Mouse (Mus musculus): Measurements from ENCODE around the gene Fam57a.
"Not testable (repeated sequence)": the region's sequence is repeated elsewhere in the genome, so short reads cannot be mapped to it uniquely, and the experiment has no call there.

Fam57a gene

GRCm38 (mm10) chr11:76180146-76180540 is 672 bp downstream of the Fam57a start:
- no peak for DNase-seq (ENCODE audit: low read depth, low spot score)

GRCm38 (mm10) chr11:76183745-76184144 is 4.3 kb downstream of the Fam57a start:
- no peak for DNase-seq (ENCODE audit: low read depth, low spot score)

GRCm38 (mm10) chr11:76186908-76187307 is 7.4 kb downstream of the Fam57a start:
- DNase-seq (ENCODE audit: low read depth, low spot score): no peak

GRCm38 (mm10) chr11:76196275-76196976 is 17.0 kb downstream of the Fam57a start:
- no peak for DNase-seq (ENCODE audit: low read depth, low spot score)

DNA sequence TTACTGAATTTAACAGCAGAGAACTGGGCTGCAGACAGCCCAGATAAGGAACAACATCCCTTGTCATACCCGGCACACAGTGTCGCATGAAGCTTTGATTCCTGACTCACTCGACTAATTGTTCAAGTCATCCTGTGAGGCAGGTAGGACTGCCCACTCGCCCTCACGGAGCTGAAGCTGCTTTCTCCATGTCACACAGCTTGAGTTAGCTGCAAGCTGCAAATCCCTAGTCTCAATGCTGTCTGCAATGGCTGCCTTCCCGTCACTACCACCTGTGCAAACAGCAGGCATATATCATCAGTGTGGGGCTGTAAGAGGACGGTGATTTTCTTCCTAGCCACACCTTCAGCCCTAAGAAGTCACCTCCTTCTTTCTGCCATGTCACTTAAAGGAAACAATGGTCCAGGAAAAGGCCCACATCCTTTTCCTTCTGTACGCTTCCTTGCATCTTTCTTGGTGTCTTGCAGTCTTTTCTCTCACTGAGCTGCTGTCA is 17.6 kb downstream of the Fam57a start:
- DNase-seq (ENCODE audit: low read depth, low spot score): no peak

- DNase-seq (ENCODE audit: low read depth, low spot score): no peak
Measured at GRCm38 (mm10) chr11:76201761-76202674, 22.5 kb downstream of the Fam57a start.

- DNase-seq (ENCODE audit: low read depth, low spot score): no peak
Measured at GRCm38 (mm10) chr11:76206793-76207192, 27.3 kb downstream of the Fam57a start.

DNA sequence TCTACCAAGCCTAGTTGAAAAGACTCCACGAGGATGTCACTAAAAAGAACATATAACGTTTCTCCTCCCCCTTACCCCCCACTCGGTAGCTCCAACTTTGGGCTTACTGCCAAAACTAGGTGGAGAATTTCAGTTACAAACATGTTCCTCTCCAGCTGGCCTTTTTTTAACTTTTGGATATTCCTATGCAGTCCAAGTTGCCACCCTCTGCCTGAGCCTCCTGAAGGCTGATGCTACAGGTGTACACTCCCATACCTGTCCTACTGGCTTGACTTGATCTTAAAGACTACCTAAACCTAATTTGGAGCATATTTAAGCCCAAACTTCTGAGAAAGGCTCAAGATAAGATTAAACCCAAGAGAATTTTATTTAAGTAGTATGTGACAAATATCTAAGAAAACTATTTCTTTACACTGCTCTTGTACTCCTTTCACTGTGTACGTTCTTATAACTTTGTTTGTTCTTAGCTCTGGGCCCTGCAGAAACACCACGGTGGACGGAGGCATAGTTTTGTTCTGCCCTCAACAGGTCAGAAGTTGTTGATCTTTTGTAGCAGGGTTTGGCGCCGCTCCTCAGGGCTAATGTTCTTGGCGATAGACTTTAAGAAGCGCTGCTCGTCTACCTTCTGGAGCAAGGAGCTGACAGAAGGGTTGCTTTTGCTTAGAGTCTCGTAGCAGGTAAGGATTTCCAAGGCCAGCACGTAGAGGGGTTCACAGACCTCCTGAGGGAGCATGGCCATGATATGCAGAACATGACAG is 30.9 kb downstream of the Fam57a start:
- no peak for DNase-seq (ENCODE audit: low read depth, low spot score)

- DNase-seq (ENCODE audit: low read depth, low spot score): not testable (repeated sequence)
Measured at GRCm38 (mm10) chr11:76211595-76211994, 32.1 kb downstream of the Fam57a start.

DNA sequence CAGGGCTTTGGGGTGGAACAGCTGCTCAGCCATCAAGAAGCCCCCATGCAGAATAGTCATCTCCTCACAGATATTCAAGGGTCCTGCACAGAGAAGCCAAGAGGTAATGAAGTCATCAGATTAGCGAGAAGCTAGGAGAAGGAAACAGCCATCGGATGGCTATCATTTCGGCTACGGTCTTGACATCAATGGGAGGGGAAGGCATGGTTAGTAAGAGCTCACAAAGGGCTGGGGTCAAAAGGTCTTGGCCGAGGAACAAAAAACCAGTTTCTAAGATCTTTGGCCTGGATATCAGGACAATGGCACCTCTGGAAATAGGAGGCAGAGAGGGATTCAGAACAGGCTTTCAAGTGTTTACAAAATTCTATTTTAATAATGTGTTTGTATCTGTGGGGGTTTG is 34.4 kb downstream of the Fam57a start:
- no peak for DNase-seq (ENCODE audit: low read depth, low spot score)

DNA sequence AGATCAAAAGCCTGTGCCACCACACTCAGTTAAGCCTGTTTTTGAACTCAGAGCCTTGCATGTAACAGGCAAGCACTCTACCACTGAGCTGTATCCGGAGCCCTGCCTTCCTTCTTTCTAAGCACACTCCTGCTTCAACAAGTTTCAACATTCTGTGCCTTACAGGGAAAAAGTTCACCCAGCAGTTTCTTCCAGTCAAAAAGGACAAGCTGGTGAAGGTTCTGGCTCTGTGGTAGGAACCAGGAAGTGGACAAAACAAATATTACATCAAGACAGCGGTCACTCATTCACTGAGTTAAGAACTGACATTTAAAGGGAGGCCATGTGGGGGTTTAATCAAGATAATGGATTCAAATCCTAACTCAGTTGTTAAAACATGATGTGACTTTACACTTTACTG is 35.5 kb downstream of the Fam57a start:
- no peak for DNase-seq (ENCODE audit: low read depth, low spot score)

GRCm38 (mm10) chr11:76216049-76216540 is 36.6 kb downstream of the Fam57a start:
- DNase-seq (ENCODE audit: low read depth, low spot score): no peak

DNA sequence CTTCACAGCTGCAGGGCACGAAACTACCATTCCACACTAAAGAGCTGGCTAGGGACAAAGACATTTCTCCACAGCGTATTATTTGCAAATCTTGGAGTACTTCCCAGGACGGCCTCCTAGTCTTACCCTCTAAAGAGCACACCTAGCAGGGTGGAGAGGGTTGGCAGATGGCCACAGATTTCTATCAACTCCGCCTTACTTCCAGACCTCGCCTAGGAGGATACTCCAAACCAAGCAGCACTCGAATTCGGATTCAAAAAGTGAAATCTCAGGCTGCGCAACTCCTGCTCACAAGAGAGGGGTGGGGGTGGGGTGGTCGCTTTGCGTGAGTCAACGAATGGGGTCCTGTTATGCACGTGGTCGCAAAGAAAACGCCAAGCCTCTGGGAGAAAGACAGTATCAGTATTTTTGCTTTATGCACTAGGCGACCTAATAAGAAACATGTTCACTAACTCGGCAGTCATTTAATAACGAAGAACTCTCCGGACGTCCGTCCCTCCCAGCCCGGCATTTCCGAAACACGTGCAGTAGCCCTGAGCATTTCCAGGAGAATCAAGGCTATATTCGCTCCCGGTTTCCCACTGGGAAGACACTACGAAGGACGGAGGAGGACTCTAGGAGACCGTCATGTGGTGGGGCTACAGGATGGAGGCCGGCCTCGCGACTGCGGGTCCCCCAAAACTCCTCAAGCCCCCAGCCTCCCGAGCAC is 37.4 kb downstream of the Fam57a start:
- no peak for DNase-seq (ENCODE audit: low read depth, low spot score)

DNA sequence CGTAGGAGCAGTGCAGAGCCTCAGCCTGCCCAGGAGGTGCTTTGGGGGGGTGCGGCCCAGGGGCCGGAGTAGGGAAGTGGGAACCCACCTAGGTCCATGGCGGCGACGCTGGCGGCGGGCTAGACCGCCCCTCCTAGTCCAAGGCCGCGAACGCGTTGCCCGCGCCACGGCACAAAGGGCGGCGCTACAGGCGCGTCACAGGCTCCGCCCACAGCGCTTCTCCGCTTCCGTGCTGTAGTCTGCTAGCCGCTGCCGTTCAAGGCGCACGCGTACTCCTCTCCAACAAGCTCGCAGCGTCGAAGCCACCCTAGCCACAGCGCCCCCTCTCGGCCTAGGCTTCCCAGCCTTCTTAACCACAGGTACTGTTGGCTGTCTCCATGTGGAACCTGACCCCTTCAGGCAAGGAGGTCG is 37.9 kb downstream of the Fam57a start, which contains the start of the genes Dbil5 and Gemin4:
Gene Dbil5 (plus strand): TSS at position 219 of the 411 bp plus-strand sequence.
Gene Gemin4 (minus strand): TSS at position 275 of the 411 bp plus-strand sequence.
- peak; percentile 100 for DNase-seq (ENCODE audit: low read depth, low spot score)

DNA sequence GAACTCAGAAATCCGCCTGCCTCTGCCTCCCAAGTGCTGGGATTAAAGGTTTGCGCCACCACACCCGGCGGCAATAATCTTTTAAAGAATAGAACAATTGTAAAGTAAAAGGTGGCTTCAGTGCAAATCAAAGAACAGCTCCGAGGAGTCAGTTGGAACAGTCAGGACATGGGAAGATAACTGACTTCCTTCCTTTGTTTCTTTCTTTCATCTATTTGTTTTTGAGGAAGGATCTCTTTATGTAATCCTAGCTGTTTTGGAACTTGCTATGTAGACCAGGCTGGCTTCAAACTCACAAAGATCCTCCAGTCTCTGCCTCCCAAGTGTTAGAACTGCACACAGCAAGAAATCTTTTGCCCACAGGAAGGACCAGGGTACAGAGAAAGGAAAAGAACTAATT is 45.2 kb downstream of the Fam57a start:
- no peak for DNase-seq (ENCODE audit: low read depth, low spot score)

- no peak for DNase-seq (ENCODE audit: low read depth, low spot score)
Measured at GRCm38 (mm10) chr11:76225051-76225450, 45.6 kb downstream of the Fam57a start.

- no peak for DNase-seq (ENCODE audit: low read depth, low spot score)
Measured at GRCm38 (mm10) chr11:76236136-76236535, 56.7 kb downstream of the Fam57a start.

- no peak for DNase-seq (ENCODE audit: low read depth, low spot score)
Measured at GRCm38 (mm10) chr11:76239750-76240149, 60.3 kb downstream of the Fam57a start.

DNA sequence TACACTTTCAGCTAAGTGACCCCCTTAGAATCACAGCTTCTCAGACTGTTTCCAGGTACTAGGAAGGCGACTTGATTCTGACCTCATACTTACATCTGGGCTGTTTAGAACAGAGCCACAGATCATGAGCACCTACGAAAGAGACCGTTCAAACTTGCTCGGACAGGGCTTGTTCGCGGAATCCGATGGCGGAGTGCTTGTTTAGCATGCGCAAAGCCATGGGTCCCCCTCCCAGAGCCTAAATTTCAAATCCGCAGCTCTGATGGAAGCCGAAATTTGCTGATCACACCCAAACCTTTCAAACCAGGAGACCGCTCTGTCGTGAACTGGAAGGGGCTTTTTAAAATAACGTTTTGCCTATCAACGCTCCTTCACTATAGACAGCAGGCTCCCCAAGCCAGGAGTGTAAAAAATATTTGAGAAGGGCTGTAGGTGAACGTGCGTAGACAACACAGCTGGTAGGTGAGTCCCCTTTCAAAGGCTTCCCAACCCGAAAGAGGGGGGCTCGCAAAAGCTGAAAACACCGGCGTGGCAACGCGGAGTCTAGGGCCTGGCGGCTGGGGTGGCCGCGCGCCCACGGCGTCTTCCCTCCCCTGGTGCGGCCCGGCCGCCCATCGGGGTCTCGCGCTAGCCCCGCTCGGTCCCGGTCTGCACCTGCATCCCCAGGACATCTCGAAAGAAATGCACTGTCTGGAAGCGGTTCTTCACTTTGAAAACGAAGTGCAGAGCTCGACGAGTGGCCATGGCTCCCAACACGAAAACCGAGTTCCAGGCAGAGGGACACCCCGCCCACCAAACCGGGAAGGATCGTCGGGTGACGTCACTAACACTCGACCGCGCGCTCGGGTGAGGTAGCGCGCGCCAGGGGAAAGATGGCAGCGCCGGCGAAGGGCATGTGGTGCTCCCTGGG is 63.7 kb downstream of the Fam57a start, which contains the start of the genes Mrm3 and Glod4:
Gene Mrm3 (plus strand): TSS at position 815 of the 910 bp plus-strand sequence.
Gene Glod4 (minus strand): TSS at position 825 of the 910 bp plus-strand sequence.
- peak; percentile 88 for DNase-seq (ENCODE audit: low read depth, low spot score)

All from WW6 (cell line).